Mouse (Mus musculus) heart, postnatal 0 days (tissue): ENCODE measurements around the gene Qrich1. TPM values are rescaled to one million over a fixed set of nuclear protein-coding genes. Genes with fewer than 3 reads are reported as not detected.

Source experiments
- ATAC-seq: fragments of 200-750 bp; cut with Nextera tagmentation; 2 replicates; pipeline ENCODE4 v1.8.0; 2017; ENCODE audit warnings: low read depth, moderate number of reproducible peaks, moderate library complexity; ENCODE audit not compliant: insufficient read depth
- DNase-seq: peaks from one replicate; pipeline ENCODE4 v3.0.0-alpha.2; 2016; ENCODE audit warnings: low spot score
- H3K27ac ChIP-seq: fragments of 300-500 bp; sonication (generic); 2 replicates; pipeline ENCODE4 v1.5.1; 2014; ENCODE audit warnings: low read depth, mild to moderate bottlenecking
- H3K27me3 ChIP-seq: fragments of 300-500 bp; sonication (generic); 2 replicates; pipeline ENCODE4 v1.6.1; 2014; ENCODE audit warnings: low read length, mixed read lengths; ENCODE audit not compliant: control insufficient read depth, insufficient read depth
- H3K36me3 ChIP-seq: fragments of 300-500 bp; sonication (generic); replicated peaks from 2 replicates; pipeline ENCODE4 v1.6.1; 2014; ENCODE audit warnings: low read length, mixed read lengths; ENCODE audit not compliant: control insufficient read depth, insufficient read depth
- H3K4me1 ChIP-seq: fragments of 300-500 bp; sonication (generic); 2 replicates; pipeline ENCODE4 v1.6.1; 2014; ENCODE audit warnings: antibody characterized with exemption; ENCODE audit not compliant: control insufficient read depth, insufficient read depth
- H3K4me2 ChIP-seq: fragments of 300-500 bp; sonication (generic); 2 replicates; pipeline ENCODE4 v1.6.1; 2014; ENCODE audit warnings: low read depth, mild to moderate bottlenecking, low read length, moderate library complexity
- H3K4me3 ChIP-seq: fragments of 300-500 bp; sonication (generic); 2 replicates; pipeline ENCODE4 v1.5.1; 2014; ENCODE audit warnings: low read depth, low read length
- H3K9ac ChIP-seq: fragments of 300-500 bp; sonication (generic); replicated peaks from 2 replicates; pipeline ENCODE4 v1.6.1; 2014; ENCODE audit warnings: low read depth, low read length, mixed read lengths
- H3K9me3 ChIP-seq: fragments of 300-500 bp; sonication (generic); replicated peaks from 2 replicates; pipeline ENCODE4 v1.6.1; 2016; ENCODE audit warnings: low read length; ENCODE audit not compliant: control insufficient read depth
- CTCF ChIP-seq: IDR thresholded peaks from 2 replicates; pipeline ENCODE4 v1.5.1; 2016; ENCODE audit warnings: antibody characterized with exemption, control low read depth, low read depth
- EP300 ChIP-seq: IDR thresholded peaks from 2 replicates; pipeline ENCODE4 v1.6.1; 2016; ENCODE audit warnings: antibody characterized with exemption, low read depth
- WGBS: fragments of 180-500 bp; shearing (Covaris S2); extraction: QIAGEN DNeasy Blood & Tissue Kit; methylation state at CpG from one replicate; pipeline ENCODE4 v1.1.7; 2014; 5-methylcytosine and 5-hydroxymethylcytosine counted together
- polyA plus RNA-seq: library from polyadenylated mRNA; unstranded; fragments of >200 nt; fragmentation: Nextera tagmentation; extraction: Ambion mirVana; gene quantifications from 2 replicates; pipeline ENCODE4 v1.2.1, GENCODE M21; 2015
- total RNA-seq: library from RNA; depleted of rRNA; stranded (reverse); fragments of >200 nt; gene quantifications from 2 replicates; pipeline ENCODE4 v1.2.3, GENCODE M21; 2014; ENCODE audit warnings: low replicate concordance

Gene Qrich1
- total and polyA plus RNA-seq, 2 experiments from 2014 or later = 55.4 to 154 TPM

GRCm38 (mm10) chr9:108523341-108523740 is 6.7 kb downstream of the Qrich1 start:
- DNase-seq = no peak

GRCm38 (mm10) chr9:108525400-108525799 is 8.8 kb downstream of the Qrich1 start:
- Histone ChIP-seq H3K4me3 (no peak overlapping the region), H3K36me3 (peaks cover 28% of the 10 kb centered on the region), H3K9ac (no peak overlapping the region), H3K27me3 (no peaks in the 10 kb centered on the region), H3K4me2 (no peak overlapping the region), H3K9me3 (no peaks in the 10 kb centered on the region), H3K27ac (no peak overlapping the region), H3K4me1 (peaks cover 12% of the 10 kb centered on the region; the same call in 1 of the 2 replicates)
- DNase-seq (no peak), ATAC-seq (no peak)
- TF ChIP-seq EP300 (no peak), CTCF (no peak)
- 57% methylated on average over 3 of the region's 3 CpGs for WGBS

More at GRCm38 (mm10) chr9:108523341-108523740, 6.7 kb downstream of the Qrich1 start:
- no peaks in the 10 kb centered on the region for H3K9me3 ChIP-seq
- no peak overlapping the region for H3K9ac ChIP-seq
- peaks cover 15% of the 10 kb centered on the region; the same call in 1 of the 2 replicates for H3K4me1 ChIP-seq
- no peak overlapping the region for H3K4me3 ChIP-seq
- TF ChIP-seq CTCF = no peak
- TF ChIP-seq EP300 = no peak
- no peak overlapping the region for H3K4me2 ChIP-seq
- peaks cover 16% of the 10 kb centered on the region for H3K36me3 ChIP-seq
- no peaks in the 10 kb centered on the region for H3K27me3 ChIP-seq
- WGBS = 95% methylated on average over 4 of the region's 4 CpGs
- ATAC-seq = no peak
- no peak overlapping the region for H3K27ac ChIP-seq

- no peak overlapping the region for H3K27ac ChIP-seq
- H3K9ac ChIP-seq = no peak overlapping the region
- no peak overlapping the region for H3K4me3 ChIP-seq
- no peak overlapping the region for H3K4me2 ChIP-seq
- DNase-seq (no peak), ATAC-seq (no peak)
- TF ChIP-seq EP300 (no peak), CTCF (no peak)
- no peaks in the 10 kb centered on the region for H3K4me1 ChIP-seq
- H3K27me3 ChIP-seq = no peaks in the 10 kb centered on the region
- 89% methylated on average over 1 of the region's 1 CpGs for WGBS
- H3K9me3 ChIP-seq = no peaks in the 10 kb centered on the region
- H3K36me3 ChIP-seq = peaks cover 75% of the 10 kb centered on the region
Observed at GRCm38 (mm10) chr9:108530954-108531353, 14.3 kb downstream of the Qrich1 start.

GRCm38 (mm10) chr9:108531496-108531895 is 14.9 kb downstream of the Qrich1 start:
- H3K36me3 ChIP-seq = peaks cover 81% of the 10 kb centered on the region

GRCm38 (mm10) chr9:108540846-108541245 is 24.2 kb downstream of the Qrich1 start:
- Histone ChIP-seq H3K36me3 (peaks cover 88% of the 10 kb centered on the region), H3K4me1 (no peaks in the 10 kb centered on the region), H3K9me3 (no peaks in the 10 kb centered on the region), H3K4me2 (no peak overlapping the region), H3K27ac (no peak overlapping the region), H3K9ac (no peak overlapping the region), H3K27me3 (no peaks in the 10 kb centered on the region), H3K4me3 (no peak overlapping the region)
- no peak for ATAC-seq
- TF ChIP-seq CTCF (no peak), EP300 (no peak)
- DNase-seq = no peak

More at GRCm38 (mm10) chr9:108531496-108531895, 14.9 kb downstream of the Qrich1 start:
- Histone ChIP-seq H3K4me2 (no peak overlapping the region), H3K4me3 (no peak overlapping the region), H3K4me1 (no peaks in the 10 kb centered on the region), H3K9ac (no peak overlapping the region), H3K9me3 (no peaks in the 10 kb centered on the region), H3K27me3 (no peaks in the 10 kb centered on the region), H3K27ac (no peak overlapping the region)
- ATAC-seq (no peak), DNase-seq (no peak)
- 92% methylated on average over 1 of the region's 1 CpGs for WGBS
- TF ChIP-seq EP300 = no peak
- no peak for TF ChIP-seq CTCF

GRCm38 (mm10) chr9:108545986-108546385 is 29.4 kb downstream of the Qrich1 start:
- Histone ChIP-seq H3K9me3 (no peaks in the 10 kb centered on the region), H3K27me3 (no peaks in the 10 kb centered on the region), H3K4me1 (no peaks in the 10 kb centered on the region), H3K9ac (no peak overlapping the region), H3K27ac (no peak overlapping the region), H3K4me3 (no peak overlapping the region), H3K4me2 (no peak overlapping the region), H3K36me3 (peaks cover 90% of the 10 kb centered on the region)
- TF ChIP-seq EP300 = no peak
- TF ChIP-seq CTCF = no peak
- no peak for ATAC-seq
- no peak for DNase-seq
- WGBS = 91% methylated on average over 3 of the region's 3 CpGs
